Mouse (Mus musculus): ENCODE measurements around the gene Cenpf. TPM values are rescaled to one million over a fixed set of nuclear protein-coding genes. Genes with fewer than 3 reads are reported as not detected.
A peak's percentile ranks its signal among the peaks of the same experiment; 100 is the strongest.

Gene Cenpf
- 17.8 and 18.9 TPM in 2 replicates for polyA plus RNA-seq (2015; fragmentation: Nextera tagmentation; extraction: Ambion mirVana)

GRCm38 (mm10) chr1:189687654-189688387 lies at the start of gene Cenpf:
Cenpf (minus strand) TSS chr1:189688086.
- peak; percentile 100 for ATAC-seq
- peak within 1 kb of the TSS; percentile 90 for H3K4me2 ChIP-seq (replicated peaks; ENCODE audit: low read depth)
- H3K27ac ChIP-seq (ENCODE audit: low read depth, low read length): no peak within 1 kb of the TSS
- peak within 1 kb of the TSS; percentile 74 for H3K4me3 ChIP-seq (ENCODE audit: low read depth, low read length)
- H3K36me3 ChIP-seq (ENCODE audit: control insufficient read depth, insufficient read depth): peaks cover 7% of the 10 kb centered on the region
- H3K4me1 ChIP-seq (replicated peaks; ENCODE audit: control insufficient read depth, insufficient read depth, low read length): 0 out of 2 replicates have a peak, but pooled peaks cover 4% of the 10 kb centered on the region
- WGBS: under 1% methylated on average over 55 of the region's 55 CpGs
- H3K9me3 ChIP-seq (ENCODE audit: control insufficient read depth): no peaks in the 10 kb centered on the region
- no peaks in the 10 kb centered on the region for H3K27me3 ChIP-seq (replicated peaks; ENCODE audit: control insufficient read depth, insufficient read depth, low read length)
- TF ChIP-seq CTCF (IDR thresholded peaks at IDR 0.05; ENCODE audit: low read depth): no peak
- H3K9ac ChIP-seq (ENCODE audit: low read depth, low read length): peak within 1 kb of the TSS; percentile 55; the same call in 1 of the 2 replicates

- Histone ChIP-seq H3K4me3 (ENCODE audit: low read depth, low read length) (no peak overlapping the region), H3K9me3 (ENCODE audit: control insufficient read depth) (no peaks in the 10 kb centered on the region), H3K27me3 (replicated peaks; ENCODE audit: control insufficient read depth, insufficient read depth, low read length) (peaks cover 3% of the 10 kb centered on the region; the same call in 1 of the 2 replicates), H3K36me3 (ENCODE audit: control insufficient read depth, insufficient read depth) (no peaks in the 10 kb centered on the region), H3K4me2 (replicated peaks; ENCODE audit: low read depth) (no peak overlapping the region), H3K27ac (ENCODE audit: low read depth, low read length) (no peak overlapping the region), H3K4me1 (replicated peaks; ENCODE audit: control insufficient read depth, insufficient read depth, low read length) (no peaks in the 10 kb centered on the region), H3K9ac (ENCODE audit: low read depth, low read length) (no peak overlapping the region)
- TF ChIP-seq CTCF (IDR thresholded peaks at IDR 0.05; ENCODE audit: low read depth): no peak
- WGBS: 34% methylated on average over 8 of the region's 8 CpGs
- no peak for ATAC-seq
Observed at GRCm38 (mm10) chr1:189732156-189732555, 44.3 kb upstream of the Cenpf start.

GRCm38 (mm10) chr1:189731697-189732096 lies 43.8 kb upstream of the Cenpf start:
- Histone ChIP-seq H3K4me1 (replicated peaks; ENCODE audit: control insufficient read depth, insufficient read depth, low read length) (no peaks in the 10 kb centered on the region), H3K27me3 (replicated peaks; ENCODE audit: control insufficient read depth, insufficient read depth, low read length) (peaks cover 3% of the 10 kb centered on the region; the same call in 1 of the 2 replicates), H3K9ac (ENCODE audit: low read depth, low read length) (no peak overlapping the region), H3K9me3 (ENCODE audit: control insufficient read depth) (no peaks in the 10 kb centered on the region), H3K27ac (ENCODE audit: low read depth, low read length) (no peak overlapping the region), H3K4me2 (replicated peaks; ENCODE audit: low read depth) (no peak overlapping the region), H3K36me3 (ENCODE audit: control insufficient read depth, insufficient read depth) (no peaks in the 10 kb centered on the region), H3K4me3 (ENCODE audit: low read depth, low read length) (no peak overlapping the region)
- TF ChIP-seq CTCF (IDR thresholded peaks at IDR 0.05; ENCODE audit: low read depth): no peak
- no peak for ATAC-seq
- WGBS: 76% methylated on average over 10 of the region's 10 CpGs

GRCm38 (mm10) chr1:189729141-189729815 lies 41.4 kb upstream of the Cenpf start:
- no peak for TF ChIP-seq CTCF (IDR thresholded peaks at IDR 0.05; ENCODE audit: low read depth)
- Histone ChIP-seq H3K9me3 (ENCODE audit: control insufficient read depth) (no peaks in the 10 kb centered on the region), H3K27ac (ENCODE audit: low read depth, low read length) (no peak overlapping the region), H3K4me2 (replicated peaks; ENCODE audit: low read depth) (peak overlapping the region; percentile 95), H3K9ac (ENCODE audit: low read depth, low read length) (peak overlapping the region; percentile 59; the same call in 1 of the 2 replicates), H3K4me3 (ENCODE audit: low read depth, low read length) (peak overlapping the region; percentile 76), H3K36me3 (ENCODE audit: control insufficient read depth, insufficient read depth) (no peaks in the 10 kb centered on the region), H3K4me1 (replicated peaks; ENCODE audit: control insufficient read depth, insufficient read depth, low read length) (no peaks in the 10 kb centered on the region), H3K27me3 (replicated peaks; ENCODE audit: control insufficient read depth, insufficient read depth, low read length) (peaks cover 3% of the 10 kb centered on the region; the same call in 1 of the 2 replicates)
- ATAC-seq: no peak
- 26% methylated on average over 17 of the region's 17 CpGs for WGBS

- no peak for ATAC-seq
- 2% methylated on average over 15 of the region's 15 CpGs for WGBS
- Histone ChIP-seq H3K4me3 (ENCODE audit: low read depth, low read length) (peak overlapping the region; percentile 76), H3K9ac (ENCODE audit: low read depth, low read length) (peak overlapping the region; percentile 59), H3K27me3 (replicated peaks; ENCODE audit: control insufficient read depth, insufficient read depth, low read length) (peaks cover 3% of the 10 kb centered on the region; the same call in 1 of the 2 replicates), H3K36me3 (ENCODE audit: control insufficient read depth, insufficient read depth) (no peaks in the 10 kb centered on the region), H3K9me3 (ENCODE audit: control insufficient read depth) (no peaks in the 10 kb centered on the region), H3K27ac (ENCODE audit: low read depth, low read length) (peak overlapping the region; percentile 77; the same call in 1 of the 2 replicates), H3K4me1 (replicated peaks; ENCODE audit: control insufficient read depth, insufficient read depth, low read length) (no peaks in the 10 kb centered on the region), H3K4me2 (replicated peaks; ENCODE audit: low read depth) (peak overlapping the region; percentile 95)
- TF ChIP-seq CTCF (IDR thresholded peaks at IDR 0.05; ENCODE audit: low read depth): no peak
Observed at GRCm38 (mm10) chr1:189728784-189729115, 40.9 kb upstream of the Cenpf start.
